Mouse (Mus musculus): ENCODE data around the gene Klk1b3. TPM values are rescaled to one million over a fixed set of nuclear protein-coding genes. Genes with fewer than 3 reads are reported as not detected.
"Not testable (repeated sequence)": the region's sequence is repeated elsewhere in the genome, so short reads cannot be mapped to it uniquely, and the experiment has no call there.

The Klk1b3 gene
- 0.21 and 0.55 TPM in 2 replicates for polyA plus RNA-seq (2015; fragmentation: Nextera tagmentation; extraction: Ambion mirVana)

DNA sequence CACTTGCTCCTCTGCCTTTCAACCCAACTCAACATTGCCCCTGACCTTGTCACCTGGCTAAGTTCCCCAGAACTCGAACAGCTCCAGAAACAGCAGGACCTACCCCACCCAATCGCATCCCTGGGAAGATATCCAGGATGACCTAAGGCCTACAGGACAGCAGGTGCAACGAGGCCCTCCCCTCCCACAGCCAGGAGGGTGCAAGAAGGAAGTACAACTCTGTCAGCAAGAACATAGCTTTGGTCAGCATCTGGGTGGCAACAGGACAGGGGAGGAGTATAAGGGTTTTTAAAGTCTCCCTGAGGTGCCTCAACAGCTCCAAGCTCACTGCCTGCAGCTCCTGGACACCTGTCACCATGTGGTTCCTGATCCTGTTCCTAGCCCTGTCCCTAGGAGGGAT, at the start of gene Klk1b3:
Gene Klk1b3, plus strand, starts transcription at position 301 of the 400 bp plus-strand sequence.
- ATAC-seq: no peak
- no peak within 1 kb of the TSS for H3K9ac ChIP-seq (ENCODE audit: low read depth, low read length)

DNA sequence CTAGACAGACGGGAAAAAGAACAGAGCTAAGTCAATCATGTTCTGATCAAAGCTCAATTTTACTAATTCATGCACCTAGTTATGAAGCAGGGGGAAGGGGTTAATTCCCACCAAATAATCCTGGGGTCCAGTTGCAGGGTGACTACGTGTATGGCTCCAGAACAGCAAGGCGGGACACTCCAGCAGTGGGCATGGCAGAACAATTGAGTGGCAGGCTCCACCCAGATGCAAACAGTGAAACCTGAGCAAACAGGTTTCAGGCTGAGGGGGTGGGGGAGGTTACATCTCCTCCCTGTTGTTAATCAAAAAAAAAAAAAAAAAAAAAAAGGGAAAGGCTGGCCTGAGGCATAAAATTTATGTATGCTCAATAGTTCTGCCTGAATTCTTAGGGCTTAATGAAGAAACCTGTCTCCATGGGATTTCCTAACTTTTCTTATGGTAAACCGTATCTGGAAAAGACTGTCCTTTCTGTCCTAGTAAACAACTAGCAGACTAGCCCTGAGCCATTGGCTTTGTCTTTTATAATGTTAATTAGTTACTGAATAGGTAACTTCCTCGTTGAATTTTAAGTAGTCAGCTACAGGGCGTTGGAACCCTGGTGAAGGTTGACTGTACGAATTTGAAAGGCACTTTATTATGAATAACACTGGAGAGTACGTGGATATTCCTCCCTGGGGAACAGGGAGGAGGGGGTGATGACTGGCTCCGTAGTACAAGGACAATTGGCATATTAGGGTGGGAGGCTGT, 18.5 kb upstream of the Klk1b3 start:
- Histone ChIP-seq H3K4me3 (ENCODE audit: low read length) (no peak overlapping the region), H3K9ac (ENCODE audit: low read depth, low read length) (no peak overlapping the region), H3K27ac (ENCODE audit: low read length) (no peak overlapping the region), H3K27me3 (replicated peaks; ENCODE audit: control insufficient read depth, insufficient read depth, low read length) (no peaks in the 10 kb centered on the region), H3K36me3 (ENCODE audit: control insufficient read depth, insufficient read depth, low read length) (no peaks in the 10 kb centered on the region), H3K4me1 (ENCODE audit: control insufficient read depth, insufficient read depth, low read length) (no peaks in the 10 kb centered on the region), H3K9me3 (ENCODE audit: control insufficient read depth, low read length) (no peaks in the 10 kb centered on the region), H3K4me2 (ENCODE audit: low read depth, low read length) (no peak overlapping the region)
- 59% methylated on average over 9 of the region's 9 CpGs for WGBS
- peak; percentile 68; the same call in 1 of the 2 replicates for ATAC-seq

More for the DNA sequence above, at the start of gene Klk1b3:
- Histone ChIP-seq H3K4me2 (ENCODE audit: low read depth, low read length) (no peak within 1 kb of the TSS), H3K27ac (ENCODE audit: low read length) (no peak within 1 kb of the TSS), H3K36me3 (ENCODE audit: control insufficient read depth, insufficient read depth, low read length) (no peaks in the 10 kb centered on the region), H3K4me3 (ENCODE audit: low read length) (no peak within 1 kb of the TSS), H3K4me1 (ENCODE audit: control insufficient read depth, insufficient read depth, low read length) (no peaks in the 10 kb centered on the region), H3K27me3 (replicated peaks; ENCODE audit: control insufficient read depth, insufficient read depth, low read length) (no peaks in the 10 kb centered on the region), H3K9me3 (ENCODE audit: control insufficient read depth, low read length) (no peaks in the 10 kb centered on the region)
- 59% methylated on average over 3 of the region's 3 CpGs for WGBS

DNA sequence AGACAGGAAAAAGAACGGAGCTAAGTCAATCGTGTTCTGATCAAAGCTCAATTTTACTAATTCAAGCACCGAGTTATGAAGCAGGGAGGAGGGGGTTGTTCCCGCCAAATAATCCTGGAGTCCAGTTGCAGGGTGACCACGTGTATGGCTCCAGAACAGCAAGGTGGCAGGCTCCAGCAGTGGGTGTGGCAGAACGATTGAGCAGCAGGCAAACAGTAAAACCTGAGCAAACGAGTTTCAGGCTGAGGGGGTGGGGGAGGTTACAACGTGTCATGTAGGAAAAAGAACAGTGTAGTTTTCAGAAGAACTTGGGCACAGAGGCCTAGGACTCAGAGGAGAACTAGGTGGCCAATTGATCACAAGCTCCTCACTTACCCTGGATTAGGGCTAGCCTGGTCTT, 11.5 kb upstream of the Klk1b3 start:
- H3K36me3 ChIP-seq (ENCODE audit: control insufficient read depth, insufficient read depth, low read length); H3K27ac ChIP-seq (ENCODE audit: low read length); H3K4me2 ChIP-seq (ENCODE audit: low read depth, low read length); H3K9me3 ChIP-seq (ENCODE audit: control insufficient read depth, low read length); H3K4me3 ChIP-seq (ENCODE audit: low read length); H3K4me1 ChIP-seq (ENCODE audit: control insufficient read depth, insufficient read depth, low read length); H3K27me3 ChIP-seq (replicated peaks; ENCODE audit: control insufficient read depth, insufficient read depth, low read length); H3K9ac ChIP-seq (ENCODE audit: low read depth, low read length): not testable (repeated sequence)
- peak; percentile 50; the same call in 1 of the 2 replicates for ATAC-seq
- WGBS: 54% methylated on average over 8 of the region's 8 CpGs

DNA sequence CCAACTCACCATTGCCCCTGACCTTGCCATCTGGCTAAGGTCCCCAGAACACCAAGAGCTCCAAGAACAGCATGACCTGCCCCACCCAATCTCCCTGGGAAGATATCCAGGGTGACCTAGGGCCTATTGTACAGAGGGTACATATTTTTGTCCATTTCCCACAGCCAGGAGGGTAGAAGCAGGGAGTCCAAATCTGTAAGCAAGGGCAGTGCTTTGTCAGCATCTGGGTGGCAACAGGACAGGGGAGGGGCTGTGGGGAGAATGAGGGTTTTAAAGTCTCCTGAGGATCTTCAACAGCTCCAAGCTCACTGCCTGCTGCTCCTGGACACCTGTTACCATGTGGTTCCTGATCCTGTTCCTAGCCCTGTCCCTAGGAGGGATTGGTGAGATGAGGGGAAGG, 10.1 kb upstream of the Klk1b3 start, which contains the start of gene Klk1b24:
Gene Klk1b24, plus strand, starts transcription at position 301 of the 400 bp plus-strand sequence.
- not testable (repeated sequence) for H3K4me1 ChIP-seq (ENCODE audit: control insufficient read depth, insufficient read depth, low read length); H3K9ac ChIP-seq (ENCODE audit: low read depth, low read length); H3K27ac ChIP-seq (ENCODE audit: low read length); H3K4me3 ChIP-seq (ENCODE audit: low read length); ATAC-seq; H3K36me3 ChIP-seq (ENCODE audit: control insufficient read depth, insufficient read depth, low read length); H3K27me3 ChIP-seq (replicated peaks; ENCODE audit: control insufficient read depth, insufficient read depth, low read length); H3K4me2 ChIP-seq (ENCODE audit: low read depth, low read length); H3K9me3 ChIP-seq (ENCODE audit: control insufficient read depth, low read length)

DNA sequence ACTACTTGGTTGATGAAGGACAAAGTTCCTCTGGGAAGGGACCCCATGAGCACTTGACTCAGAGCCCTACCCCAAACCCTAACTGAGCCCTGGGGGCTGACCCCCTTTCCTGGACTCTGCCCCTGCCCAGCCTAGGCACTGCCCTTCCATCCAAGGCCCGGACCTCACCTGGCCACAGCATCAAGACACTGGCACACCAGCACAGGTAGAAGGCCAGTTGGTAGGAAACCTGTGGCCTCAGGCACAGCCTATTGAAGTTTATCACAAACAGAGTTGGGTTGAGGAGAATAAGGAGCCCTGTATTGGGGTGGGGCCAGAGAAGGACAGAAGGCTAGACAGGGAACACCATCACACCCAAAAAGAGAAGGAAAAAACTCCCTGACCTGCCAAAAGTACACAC, 4.5 kb upstream of the Klk1b3 start:
- H3K9me3 ChIP-seq (ENCODE audit: control insufficient read depth, low read length); H3K27me3 ChIP-seq (replicated peaks; ENCODE audit: control insufficient read depth, insufficient read depth, low read length); H3K4me2 ChIP-seq (ENCODE audit: low read depth, low read length); H3K4me3 ChIP-seq (ENCODE audit: low read length); ATAC-seq; H3K4me1 ChIP-seq (ENCODE audit: control insufficient read depth, insufficient read depth, low read length); H3K36me3 ChIP-seq (ENCODE audit: control insufficient read depth, insufficient read depth, low read length); H3K27ac ChIP-seq (ENCODE audit: low read length); H3K9ac ChIP-seq (ENCODE audit: low read depth, low read length): not testable (repeated sequence)
- WGBS: 62% methylated on average over 1 of the region's 1 CpGs

DNA sequence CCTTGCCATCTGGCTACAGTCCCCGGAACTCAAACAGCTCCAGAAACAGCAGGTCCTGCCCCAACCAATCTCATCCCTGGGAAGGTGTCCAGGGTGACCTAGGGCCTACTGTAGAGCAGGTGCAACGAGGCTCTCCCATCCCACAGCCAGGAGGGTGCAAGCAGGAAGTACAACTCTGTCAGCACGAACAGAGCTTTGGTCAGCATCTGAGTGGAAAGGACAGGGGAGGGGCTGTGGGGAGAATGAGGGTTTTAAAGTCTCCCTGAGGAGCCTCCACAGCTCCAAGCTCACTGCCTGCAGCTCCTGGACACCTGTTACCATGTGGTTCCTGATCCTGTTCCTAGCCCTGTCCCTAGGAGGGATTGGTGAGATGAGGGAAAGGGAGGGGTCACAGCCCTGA, 9.1 kb downstream of the Klk1b3 start, which contains the start of gene Klk1b4:
Gene Klk1b4, plus strand, starts transcription at position 301 of the 400 bp plus-strand sequence.
- H3K27ac ChIP-seq (ENCODE audit: low read length); H3K4me2 ChIP-seq (ENCODE audit: low read depth, low read length); H3K4me1 ChIP-seq (ENCODE audit: control insufficient read depth, insufficient read depth, low read length); H3K9me3 ChIP-seq (ENCODE audit: control insufficient read depth, low read length); H3K27me3 ChIP-seq (replicated peaks; ENCODE audit: control insufficient read depth, insufficient read depth, low read length); H3K4me3 ChIP-seq (ENCODE audit: low read length); ATAC-seq; H3K36me3 ChIP-seq (ENCODE audit: control insufficient read depth, insufficient read depth, low read length); H3K9ac ChIP-seq (ENCODE audit: low read depth, low read length): not testable (repeated sequence)
- 50% methylated on average over 3 of the region's 3 CpGs for WGBS

DNA sequence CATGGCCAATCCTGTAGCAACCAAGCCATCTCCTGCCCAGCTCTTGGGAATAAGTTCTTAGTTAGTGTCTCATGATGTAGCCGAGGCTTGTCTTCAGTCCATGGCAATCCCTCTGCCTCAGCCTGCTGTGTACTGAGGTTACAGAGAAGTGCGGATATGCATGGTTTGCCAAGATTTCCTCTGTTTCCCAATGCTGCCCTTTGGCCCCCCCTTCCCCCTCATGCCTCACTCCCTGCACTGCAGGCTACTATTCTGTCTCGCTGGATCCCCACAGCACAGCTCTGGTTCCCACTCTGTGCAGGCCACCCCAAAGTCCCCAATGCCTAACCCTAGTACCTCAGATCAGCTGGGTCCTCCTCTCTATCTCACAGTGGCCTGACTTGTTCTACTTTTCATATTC, 10.3 kb downstream of the Klk1b3 start:
- H3K27ac ChIP-seq (ENCODE audit: low read length): no peak overlapping the region
- H3K9ac ChIP-seq (ENCODE audit: low read depth, low read length): no peak overlapping the region
- no peaks in the 10 kb centered on the region for H3K36me3 ChIP-seq (ENCODE audit: control insufficient read depth, insufficient read depth, low read length)
- ATAC-seq: no peak
- H3K4me2 ChIP-seq (ENCODE audit: low read depth, low read length): no peak overlapping the region
- no peak overlapping the region for H3K4me3 ChIP-seq (ENCODE audit: low read length)
- H3K9me3 ChIP-seq (ENCODE audit: control insufficient read depth, low read length): no peaks in the 10 kb centered on the region
- H3K4me1 ChIP-seq (ENCODE audit: control insufficient read depth, insufficient read depth, low read length): no peaks in the 10 kb centered on the region
- 80% methylated on average over 3 of the region's 3 CpGs for WGBS
- no peaks in the 10 kb centered on the region for H3K27me3 ChIP-seq (replicated peaks; ENCODE audit: control insufficient read depth, insufficient read depth, low read length)

DNA sequence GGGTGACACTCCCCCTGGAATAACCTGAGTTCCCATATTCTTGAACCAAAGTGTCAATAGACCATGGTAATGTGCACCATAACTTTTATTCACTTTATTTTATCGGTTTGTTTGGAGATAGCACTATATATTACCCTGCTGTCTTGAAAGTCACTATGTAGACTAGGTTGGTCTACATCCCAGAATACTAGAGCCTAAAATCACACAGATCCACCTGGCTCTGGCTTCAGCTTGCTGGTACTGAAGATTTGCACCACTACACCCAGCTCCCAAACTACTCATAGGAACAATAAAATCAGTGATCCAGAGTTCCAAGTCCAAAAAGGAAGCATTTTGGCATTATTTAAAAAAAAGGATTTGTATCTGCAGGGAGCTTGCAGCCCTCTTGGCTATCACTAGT, 17.7 kb downstream of the Klk1b3 start, which contains the start of gene Klk1b5:
Gene Klk1b5, plus strand, starts transcription at position 301 of the 400 bp plus-strand sequence.
- Histone ChIP-seq H3K4me3 (ENCODE audit: low read length) (no peak within 1 kb of the TSS), H3K27me3 (replicated peaks; ENCODE audit: control insufficient read depth, insufficient read depth, low read length) (no peaks in the 10 kb centered on the region), H3K36me3 (ENCODE audit: control insufficient read depth, insufficient read depth, low read length) (no peaks in the 10 kb centered on the region), H3K4me2 (ENCODE audit: low read depth, low read length) (no peak within 1 kb of the TSS), H3K27ac (ENCODE audit: low read length) (no peak within 1 kb of the TSS), H3K9ac (ENCODE audit: low read depth, low read length) (no peak within 1 kb of the TSS), H3K9me3 (ENCODE audit: control insufficient read depth, low read length) (no peaks in the 10 kb centered on the region), H3K4me1 (ENCODE audit: control insufficient read depth, insufficient read depth, low read length) (no peaks in the 10 kb centered on the region)
- 84% methylated on average over 1 of the region's 1 CpGs for WGBS
- no peak for ATAC-seq

DNA sequence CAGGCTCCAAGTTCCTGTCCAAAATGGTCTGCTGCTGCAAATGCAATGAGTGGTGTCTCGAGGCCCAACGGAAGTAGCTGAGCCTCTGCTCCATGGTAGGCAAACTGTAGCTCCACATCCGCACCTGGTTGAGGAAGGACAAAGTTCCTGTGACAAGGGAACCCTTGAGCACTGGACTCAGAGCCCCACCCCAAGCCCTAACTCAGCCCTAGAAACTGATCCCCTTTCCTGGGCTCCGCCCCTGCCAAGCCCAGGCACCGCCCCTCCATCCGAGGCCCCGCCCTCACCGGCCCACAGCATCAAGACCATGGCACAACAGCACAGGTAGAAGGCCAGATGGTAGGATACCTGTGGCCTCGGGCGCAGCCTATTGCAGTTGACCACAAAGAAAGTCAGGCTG, 23.6 kb downstream of the Klk1b3 start:
- not testable (repeated sequence) for H3K36me3 ChIP-seq (ENCODE audit: control insufficient read depth, insufficient read depth, low read length); H3K4me2 ChIP-seq (ENCODE audit: low read depth, low read length); H3K27ac ChIP-seq (ENCODE audit: low read length); H3K27me3 ChIP-seq (replicated peaks; ENCODE audit: control insufficient read depth, insufficient read depth, low read length); H3K9ac ChIP-seq (ENCODE audit: low read depth, low read length); H3K4me3 ChIP-seq (ENCODE audit: low read length); H3K4me1 ChIP-seq (ENCODE audit: control insufficient read depth, insufficient read depth, low read length); H3K9me3 ChIP-seq (ENCODE audit: control insufficient read depth, low read length)
- ATAC-seq: peak; percentile 82
- 59% methylated on average over 8 of the region's 10 CpGs for WGBS

DNA sequence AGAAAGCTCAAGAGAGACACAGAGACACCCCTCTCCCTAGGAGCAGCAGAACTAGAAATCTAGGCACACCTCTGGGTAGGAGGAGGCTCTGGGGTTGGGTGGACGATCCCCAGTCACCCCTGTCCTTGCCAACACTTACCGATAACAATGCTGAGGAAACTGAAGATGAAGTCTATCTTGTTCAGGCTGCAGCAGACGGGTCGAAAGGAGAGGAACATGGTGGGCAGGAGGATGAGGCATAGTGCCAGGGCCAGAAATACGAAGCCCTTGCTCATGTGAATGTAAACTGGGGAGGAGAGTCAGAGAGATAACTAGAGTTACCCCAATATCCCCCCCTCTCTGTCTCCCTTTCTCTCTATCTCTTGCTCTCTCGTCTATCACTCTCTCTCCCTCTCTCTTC, 24.3 kb downstream of the Klk1b3 start:
- not testable (repeated sequence) for H3K9me3 ChIP-seq (ENCODE audit: control insufficient read depth, low read length); ATAC-seq; H3K4me1 ChIP-seq (ENCODE audit: control insufficient read depth, insufficient read depth, low read length); H3K27me3 ChIP-seq (replicated peaks; ENCODE audit: control insufficient read depth, insufficient read depth, low read length); H3K4me2 ChIP-seq (ENCODE audit: low read depth, low read length); H3K4me3 ChIP-seq (ENCODE audit: low read length); H3K27ac ChIP-seq (ENCODE audit: low read length); H3K9ac ChIP-seq (ENCODE audit: low read depth, low read length); H3K36me3 ChIP-seq (ENCODE audit: control insufficient read depth, insufficient read depth, low read length)
- 81% methylated on average over 6 of the region's 6 CpGs for WGBS

Data from intestine, embryonic 16.5 days (tissue).